Mouse (Mus musculus) small intestine, adult 2 months (tissue): ENCODE measurements around the gene Dcaf10. TPM values are rescaled to one million over a fixed set of nuclear protein-coding genes. Genes with fewer than 3 reads are reported as not detected.
"Not testable (repeated sequence)": the region's sequence is repeated elsewhere in the genome, so short reads cannot be mapped to it uniquely, and the experiment has no call there.

Experiments
- H3K27ac ChIP-seq: fragments of 200-500 bp; 2 replicates; pipeline ENCODE4 v1.5.1; 2012; ENCODE audit warnings: low read depth, low read length, control low read depth, inconsistent platforms; ENCODE audit not compliant: insufficient read depth
- H3K27me3 ChIP-seq: fragments of 200-500 bp; 2 replicates; pipeline ENCODE4 v1.6.1; 2012; ENCODE audit warnings: mild to moderate bottlenecking, moderate library complexity, low read length, inconsistent platforms; ENCODE audit not compliant: control insufficient read depth, insufficient read depth
- H3K36me3 ChIP-seq: fragments of 200-500 bp; 2 replicates; pipeline ENCODE4 v1.6.1; 2012; ENCODE audit warnings: mild to moderate bottlenecking, low read length, control low read depth, inconsistent platforms; ENCODE audit not compliant: control insufficient read depth, insufficient read depth
- H3K4me1 ChIP-seq: fragments of 200-500 bp; 2 replicates; pipeline ENCODE4 v1.6.1; 2012; ENCODE audit warnings: low read length, inconsistent platforms, mixed read lengths; ENCODE audit not compliant: control insufficient read depth, insufficient read depth, insufficient read length
- H3K4me3 ChIP-seq: fragments of 200-500 bp; 2 replicates; pipeline ENCODE4 v1.5.1; 2012; ENCODE audit warnings: low read depth, mild to moderate bottlenecking, control low read depth, inconsistent platforms, low read length, moderate library complexity
- CTCF ChIP-seq: fragments of 200-500 bp; IDR thresholded peaks from 2 replicates; pipeline ENCODE4 v1.5.1; 2012; ENCODE audit warnings: low read depth, mild to moderate bottlenecking, control low read depth, inconsistent platforms, low read length, moderate library complexity, mixed read lengths; ENCODE audit not compliant: insufficient replicate concordance, insufficient read length; ENCODE audit errors: extremely low read depth
- POLR2A ChIP-seq: fragments of 200-500 bp; IDR thresholded peaks from 2 replicates; pipeline ENCODE4 v1.6.1; 2012; ENCODE audit warnings: low read depth, mild to moderate bottlenecking, control low read depth, inconsistent platforms, low read length, moderate library complexity
- WGBS: fragments of 180-500 bp; shearing (Covaris S2); methylation state at CpG from one replicate; pipeline ENCODE4 v1.1.7; 2018; 5-methylcytosine and 5-hydroxymethylcytosine counted together
- polyA plus RNA-seq: library from polyadenylated mRNA; depleted of rRNA; stranded (reverse); fragments of >200 nt; gene quantifications from 2 replicates; pipeline ENCODE4 v1.2.3, GENCODE M21; 2012

Gene Dcaf10
- polyA plus RNA-seq, 1 experiment = 23.1 TPM

- Histone ChIP-seq H3K27me3 (no peaks in the 10 kb centered on the region), H3K4me1 (no peaks in the 10 kb centered on the region), H3K4me3 (no peak overlapping the region), H3K36me3 (peaks cover 46% of the 10 kb centered on the region), H3K27ac (no peak overlapping the region)
- 79% methylated on average over 5 of the region's 5 CpGs for WGBS
- no peak for TF ChIP-seq CTCF
- no peak for TF ChIP-seq POLR2A
Observed at GRCm38 (mm10) chr4:45374879-45375278, 33.0 kb downstream of the Dcaf10 start.

DNA sequence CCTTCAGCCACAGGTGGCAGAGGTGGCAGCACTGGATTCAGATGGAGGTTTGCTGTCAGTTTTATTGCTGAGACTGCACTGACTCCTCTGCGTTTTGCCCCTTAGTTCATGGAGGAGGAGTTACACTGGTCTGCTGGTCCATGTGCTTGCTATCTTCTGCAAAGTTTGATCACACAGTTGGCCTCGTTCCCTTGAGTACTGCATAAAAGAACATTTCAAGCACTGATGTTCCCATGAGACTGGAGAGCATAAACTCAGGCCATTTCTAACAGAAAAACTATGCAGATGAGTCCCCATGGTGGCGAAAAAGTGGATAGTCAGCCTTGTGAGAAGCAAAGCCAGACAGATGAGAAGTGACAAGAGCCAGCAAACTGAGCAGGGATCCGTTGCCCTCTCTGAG is 34.7 kb downstream of the Dcaf10 start:
- TF ChIP-seq CTCF = no peak
- H3K4me3 ChIP-seq = no peak overlapping the region
- no peaks in the 10 kb centered on the region for H3K4me1 ChIP-seq
- H3K27ac ChIP-seq = no peak overlapping the region
- WGBS = 72% methylated on average over 4 of the region's 4 CpGs
- no peaks in the 10 kb centered on the region for H3K27me3 ChIP-seq
- peaks cover 44% of the 10 kb centered on the region for H3K36me3 ChIP-seq

- 86% methylated on average over 10 of the region's 10 CpGs for WGBS
- H3K4me3 ChIP-seq, H3K27ac ChIP-seq, H3K36me3 ChIP-seq, H3K27me3 ChIP-seq, H3K4me1 ChIP-seq: not testable (repeated sequence)
Observed at GRCm38 (mm10) chr4:45380903-45381580, 39.1 kb downstream of the Dcaf10 start.

- H3K36me3 ChIP-seq, H3K4me1 ChIP-seq, H3K27ac ChIP-seq, H3K4me3 ChIP-seq, H3K27me3 ChIP-seq: not testable (repeated sequence)
- 20% methylated on average over 2 of the region's 2 CpGs for WGBS
Observed at GRCm38 (mm10) chr4:45382133-45382532, 40.2 kb downstream of the Dcaf10 start.

GRCm38 (mm10) chr4:45387296-45387695 is 45.4 kb downstream of the Dcaf10 start:
- H3K36me3 ChIP-seq, H3K27ac ChIP-seq, H3K27me3 ChIP-seq, H3K4me1 ChIP-seq, H3K4me3 ChIP-seq: not testable (repeated sequence)
- 90% methylated on average over 5 of the region's 5 CpGs for WGBS

DNA sequence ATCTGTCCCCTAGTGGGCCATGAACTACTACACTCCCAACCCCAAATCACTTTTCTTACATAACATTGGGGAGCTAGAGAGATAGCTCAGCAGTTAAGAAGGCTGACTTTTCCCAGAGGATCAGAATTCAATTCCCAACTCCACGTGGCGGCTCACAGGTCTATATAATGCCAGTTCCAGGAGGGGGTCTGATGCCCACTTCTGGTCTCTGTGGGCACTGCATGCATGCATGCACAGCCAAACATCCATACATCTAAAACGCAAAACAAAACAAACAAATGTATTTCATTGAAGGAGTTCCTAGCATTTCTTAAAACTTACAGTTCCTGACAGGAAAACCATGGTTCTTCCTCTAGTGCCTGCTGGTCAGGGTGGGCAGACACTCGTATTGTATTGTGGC is 50.2 kb downstream of the Dcaf10 start:
- no peaks in the 10 kb centered on the region for H3K4me1 ChIP-seq
- TF ChIP-seq POLR2A (no peak), CTCF (no peak)
- no peak overlapping the region for H3K4me3 ChIP-seq
- no peak overlapping the region for H3K27ac ChIP-seq
- no peaks in the 10 kb centered on the region for H3K27me3 ChIP-seq
- H3K36me3 ChIP-seq = peaks cover 12% of the 10 kb centered on the region
- 71% methylated on average over 4 of the region's 4 CpGs for WGBS

DNA sequence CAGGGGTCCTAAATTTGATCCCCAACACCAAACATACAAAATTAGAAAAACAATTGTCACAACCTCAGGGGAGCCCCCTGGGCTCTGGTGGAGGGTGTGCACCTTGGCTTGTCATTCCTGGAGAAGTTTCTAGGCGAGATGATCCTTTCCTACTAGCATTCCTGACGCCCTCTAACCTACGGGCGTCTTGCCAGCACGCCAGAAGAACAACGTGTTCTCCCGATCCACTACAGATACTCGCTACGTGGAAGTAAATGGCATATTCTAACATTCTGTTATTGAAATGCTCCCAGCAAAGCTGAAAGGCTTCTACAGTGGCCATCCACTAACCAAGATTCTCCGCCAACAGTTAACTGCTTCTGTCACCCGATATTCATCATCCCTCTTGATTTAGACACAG is 50.7 kb downstream of the Dcaf10 start:
- H3K27me3 ChIP-seq = no peaks in the 10 kb centered on the region
- no peak overlapping the region for H3K27ac ChIP-seq
- H3K4me1 ChIP-seq = no peaks in the 10 kb centered on the region
- peaks cover 14% of the 10 kb centered on the region for H3K36me3 ChIP-seq
- WGBS = 49% methylated on average over 11 of the region's 11 CpGs
- H3K4me3 ChIP-seq = no peak overlapping the region
- TF ChIP-seq POLR2A (no peak), CTCF (no peak)

DNA sequence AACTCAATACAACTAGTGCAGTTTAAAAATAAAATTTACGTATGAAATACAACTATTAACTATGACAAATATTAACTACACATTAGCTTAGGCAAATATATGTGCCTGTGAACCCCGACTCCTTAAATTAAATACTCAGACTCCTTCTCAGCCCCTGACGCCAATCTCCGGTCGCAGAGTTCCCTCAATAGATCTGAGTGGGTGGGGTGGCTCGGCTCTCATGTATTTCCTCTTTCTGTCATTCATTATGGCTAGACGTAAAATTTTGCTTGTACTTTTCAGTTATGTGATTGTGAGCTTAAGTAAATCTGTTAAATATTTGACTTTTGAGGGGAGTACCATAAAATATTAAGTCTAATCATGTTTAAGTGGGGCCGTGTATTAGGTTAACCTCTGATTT is 51.1 kb downstream of the Dcaf10 start:
- H3K27ac ChIP-seq = no peak overlapping the region
- no peak overlapping the region for H3K4me3 ChIP-seq
- H3K4me1 ChIP-seq = no peaks in the 10 kb centered on the region
- H3K27me3 ChIP-seq = no peaks in the 10 kb centered on the region
- H3K36me3 ChIP-seq = peaks cover 18% of the 10 kb centered on the region
- 67% methylated on average over 8 of the region's 8 CpGs for WGBS
- no peak for TF ChIP-seq POLR2A
- TF ChIP-seq CTCF = no peak
